Mouse (Mus musculus): ENCODE measurements around the gene Hspa1a. TPM values are rescaled to one million over a fixed set of nuclear protein-coding genes. Genes with fewer than 3 reads are reported as not detected.

The Hspa1a gene
- polyA plus RNA-seq, 1 experiment from 2014 or later: 2.0 TPM

GRCm38 (mm10) chr17:34932287-34932686 lies 39.7 kb downstream of the Hspa1a start:
- Histone ChIP-seq H3K27me3 (no peaks in the 10 kb centered on the region), H3K4me3 (replicated peaks) (peak overlapping the region; percentile 75), H3K4me2 (peak overlapping the region; percentile 97), H3K9me3 (no peaks in the 10 kb centered on the region), H3K36me3 (replicated peaks) (peaks cover 11% of the 10 kb centered on the region), H3K4me1 (peaks cover 11% of the 10 kb centered on the region), H3K9ac (peak overlapping the region; percentile 90; the same call in 1 of the 2 replicates), H3K27ac (no peak overlapping the region)
- ATAC-seq (ENCODE audit: low FRiP score): no peak
- WGBS: 92% methylated on average over 8 of the region's 8 CpGs

- no peaks in the 10 kb centered on the region for H3K9me3 ChIP-seq
- 14% methylated on average over 14 of the region's 14 CpGs for WGBS
- 0 out of 2 replicates have a peak overlapping the region, but pooled peaks have one; percentile 9 for H3K27ac ChIP-seq
- H3K27me3 ChIP-seq: no peaks in the 10 kb centered on the region
- peak overlapping the region; percentile 97 for H3K4me2 ChIP-seq
- ATAC-seq (ENCODE audit: low FRiP score): no peak; the same call in 1 of the 2 replicates
- H3K9ac ChIP-seq: peak overlapping the region; percentile 90
- H3K36me3 ChIP-seq (replicated peaks): peaks cover 11% of the 10 kb centered on the region
- H3K4me1 ChIP-seq: peaks cover 11% of the 10 kb centered on the region
- peak overlapping the region; percentile 75 for H3K4me3 ChIP-seq (replicated peaks)
These were observed 40.2 kb downstream of the Hspa1a start for GRCm38 (mm10) chr17:34931735-34932098.

GRCm38 (mm10) chr17:34931061-34931734 lies 40.8 kb downstream of the Hspa1a start, which contains the start of gene Neu1:
Gene Neu1 (plus strand): TSS chr17:34931253.
- Histone ChIP-seq H3K4me2 (peak within 1 kb of the TSS; percentile 97), H3K27me3 (no peaks in the 10 kb centered on the region), H3K4me1 (peaks cover 11% of the 10 kb centered on the region), H3K4me3 (replicated peaks) (peak within 1 kb of the TSS; percentile 75), H3K9me3 (no peaks in the 10 kb centered on the region), H3K36me3 (replicated peaks) (peaks cover 11% of the 10 kb centered on the region), H3K9ac (peak within 1 kb of the TSS; percentile 90), H3K27ac (peak within 1 kb of the TSS; percentile 9; the same call in 1 of the 2 replicates)
- under 1% methylated on average over 38 of the region's 38 CpGs for WGBS
- ATAC-seq (ENCODE audit: low FRiP score): peak; percentile 97

- no peak for ATAC-seq (ENCODE audit: low FRiP score)
- Histone ChIP-seq H3K36me3 (replicated peaks) (no peaks in the 10 kb centered on the region), H3K4me2 (no peak overlapping the region), H3K9me3 (no peaks in the 10 kb centered on the region), H3K4me1 (peaks cover 11% of the 10 kb centered on the region), H3K27ac (no peak overlapping the region), H3K27me3 (no peaks in the 10 kb centered on the region), H3K4me3 (replicated peaks) (no peak overlapping the region), H3K9ac (no peak overlapping the region)
- 83% methylated on average over 4 of the region's 4 CpGs for WGBS
These were observed 43.1 kb downstream of the Hspa1a start for GRCm38 (mm10) chr17:34928841-34929240.

GRCm38 (mm10) chr17:34927306-34928019 lies 44.5 kb downstream of the Hspa1a start:
- H3K36me3 ChIP-seq (replicated peaks): no peaks in the 10 kb centered on the region
- no peaks in the 10 kb centered on the region for H3K27me3 ChIP-seq
- H3K9ac ChIP-seq: no peak overlapping the region
- no peak for ATAC-seq (ENCODE audit: low FRiP score)
- H3K4me1 ChIP-seq: peaks cover 11% of the 10 kb centered on the region
- WGBS: 85% methylated on average over 18 of the region's 18 CpGs
- H3K9me3 ChIP-seq: no peaks in the 10 kb centered on the region
- H3K27ac ChIP-seq: no peak overlapping the region
- H3K4me2 ChIP-seq: no peak overlapping the region
- H3K4me3 ChIP-seq (replicated peaks): no peak overlapping the region

GRCm38 (mm10) chr17:34924258-34924657 lies 47.7 kb downstream of the Hspa1a start:
- Histone ChIP-seq H3K9ac (no peak overlapping the region), H3K36me3 (replicated peaks) (no peaks in the 10 kb centered on the region), H3K4me2 (no peak overlapping the region), H3K4me3 (replicated peaks) (no peak overlapping the region), H3K27me3 (no peaks in the 10 kb centered on the region), H3K4me1 (no peaks in the 10 kb centered on the region), H3K27ac (no peak overlapping the region), H3K9me3 (no peaks in the 10 kb centered on the region)
- WGBS: 62% methylated on average over 5 of the region's 5 CpGs
- no peak for ATAC-seq (ENCODE audit: low FRiP score)

- no peak for ATAC-seq (ENCODE audit: low FRiP score)
- Histone ChIP-seq H3K9me3 (no peaks in the 10 kb centered on the region), H3K4me1 (no peaks in the 10 kb centered on the region), H3K27me3 (no peaks in the 10 kb centered on the region), H3K4me3 (replicated peaks) (no peak overlapping the region), H3K4me2 (no peak overlapping the region), H3K9ac (no peak overlapping the region), H3K36me3 (replicated peaks) (no peaks in the 10 kb centered on the region), H3K27ac (no peak overlapping the region)
- WGBS: 46% methylated on average over 6 of the region's 6 CpGs
These were observed 49.0 kb downstream of the Hspa1a start for GRCm38 (mm10) chr17:34922939-34923338.

Other genes starting within 250 kb of the Hspa1a start
- gene C4b, start 228.3 kb downstream of the Hspa1a start, polyA plus RNA-seq (2016; fragmentation: Nextera tagmentation; extraction: Ambion mirVana): not detected in 2 replicates
- gene Cyp21a1, start 167.6 kb downstream of the Hspa1a start, polyA plus RNA-seq (2016; fragmentation: Nextera tagmentation; extraction: Ambion mirVana): not detected in 2 replicates
- gene Stk19, start 135.2 kb downstream of the Hspa1a start, polyA plus RNA-seq (2016; fragmentation: Nextera tagmentation; extraction: Ambion mirVana): 28.6 and 32.7 TPM in 2 replicates
- gene Dxo, start 135.1 kb downstream of the Hspa1a start, polyA plus RNA-seq (2016; fragmentation: Nextera tagmentation; extraction: Ambion mirVana): 72.9 and 77.6 TPM in 2 replicates
- 61.8 and 64.8 TPM in 2 replicates for gene Skiv2l, start 121.9 kb downstream of the Hspa1a start, polyA plus RNA-seq (2016; fragmentation: Nextera tagmentation; extraction: Ambion mirVana)
- gene Nelfe, start 121.8 kb downstream of the Hspa1a start, polyA plus RNA-seq (2016; fragmentation: Nextera tagmentation; extraction: Ambion mirVana): 124 and 133 TPM in 2 replicates
- 2.9 and 3.6 TPM in 2 replicates for gene Cfb, start 109.6 kb downstream of the Hspa1a start, polyA plus RNA-seq (2016; fragmentation: Nextera tagmentation; extraction: Ambion mirVana)
- 9.2 and 10.4 TPM in 2 replicates for gene Zbtb12, start 92.7 kb downstream of the Hspa1a start, polyA plus RNA-seq (2016; fragmentation: Nextera tagmentation; extraction: Ambion mirVana)
- gene Gm20547, start 90.1 kb downstream of the Hspa1a start, polyA plus RNA-seq (2016; fragmentation: Nextera tagmentation; extraction: Ambion mirVana): not detected in 2 replicates
- gene C2, start 73.9 kb downstream of the Hspa1a start, polyA plus RNA-seq (2016; fragmentation: Nextera tagmentation; extraction: Ambion mirVana): 1.3 and 1.6 TPM in 2 replicates
- 111 and 114 TPM in 2 replicates for gene Ehmt2, start 73.7 kb downstream of the Hspa1a start, polyA plus RNA-seq (2016; fragmentation: Nextera tagmentation; extraction: Ambion mirVana)
- not detected in 2 replicates for gene Slc44a4, start 57.7 kb downstream of the Hspa1a start, polyA plus RNA-seq (2016; fragmentation: Nextera tagmentation; extraction: Ambion mirVana)
- 16.2 and 16.9 TPM in 2 replicates for gene Neu1, start 40.9 kb downstream of the Hspa1a start, polyA plus RNA-seq (2016; fragmentation: Nextera tagmentation; extraction: Ambion mirVana)
- gene Hspa1b, start 12.9 kb downstream of the Hspa1a start, polyA plus RNA-seq (2016; fragmentation: Nextera tagmentation; extraction: Ambion mirVana): 0.11 and 0.21 TPM in 2 replicates
- gene Gm20481, start 2.2 kb downstream of the Hspa1a start, polyA plus RNA-seq (2016; fragmentation: Nextera tagmentation; extraction: Ambion mirVana): not detected in 2 replicates
- 1.2 and 1.3 TPM in 2 replicates for gene Hspa1l, start 547 bp upstream of the Hspa1a start, polyA plus RNA-seq (2016; fragmentation: Nextera tagmentation; extraction: Ambion mirVana)
- 226 and 238 TPM in 2 replicates for gene Lsm2, start 9.7 kb upstream of the Hspa1a start, polyA plus RNA-seq (2016; fragmentation: Nextera tagmentation; extraction: Ambion mirVana)
- 158 and 159 TPM in 2 replicates for gene Vars, start 28.8 kb upstream of the Hspa1a start, polyA plus RNA-seq (2016; fragmentation: Nextera tagmentation; extraction: Ambion mirVana)
- gene Vwa7, start 44.4 kb upstream of the Hspa1a start, polyA plus RNA-seq (2016; fragmentation: Nextera tagmentation; extraction: Ambion mirVana): 0.17 and 0.27 TPM in 2 replicates
- 7.4 and 7.7 TPM in 2 replicates for gene Sapcd1, start 55.9 kb upstream of the Hspa1a start, polyA plus RNA-seq (2016; fragmentation: Nextera tagmentation; extraction: Ambion mirVana)
- 5.3 and 5.6 TPM in 2 replicates for gene Msh5, start 74.6 kb upstream of the Hspa1a start, polyA plus RNA-seq (2016; fragmentation: Nextera tagmentation; extraction: Ambion mirVana)
- 152 and 155 TPM in 2 replicates for gene Clic1, start 77.8 kb upstream of the Hspa1a start, polyA plus RNA-seq (2016; fragmentation: Nextera tagmentation; extraction: Ambion mirVana)
- gene Ddah2, start 86.9 kb upstream of the Hspa1a start, polyA plus RNA-seq (2016; fragmentation: Nextera tagmentation; extraction: Ambion mirVana): 513 and 534 TPM in 2 replicates
- not detected in 2 replicates for gene Ly6g6c, start 93.2 kb upstream of the Hspa1a start, polyA plus RNA-seq (2016; fragmentation: Nextera tagmentation; extraction: Ambion mirVana)
- gene Mpig6b, start 94.0 kb upstream of the Hspa1a start, polyA plus RNA-seq (2016; fragmentation: Nextera tagmentation; extraction: Ambion mirVana): 0.40 and 0.54 TPM in 2 replicates
- 0.28 and 0.50 TPM in 2 replicates for gene Ly6g6e, start 104.7 kb upstream of the Hspa1a start, polyA plus RNA-seq (2016; fragmentation: Nextera tagmentation; extraction: Ambion mirVana)
- gene Ly6g6d, start 105.9 kb upstream of the Hspa1a start, polyA plus RNA-seq (2016; fragmentation: Nextera tagmentation; extraction: Ambion mirVana): 0.29 and 1.6 TPM in 2 replicates
- 0.17 and 0.18 TPM in 2 replicates for gene Ly6g6f, start 113.5 kb upstream of the Hspa1a start, polyA plus RNA-seq (2016; fragmentation: Nextera tagmentation; extraction: Ambion mirVana)
- 59.2 and 70.7 TPM in 2 replicates for gene Abhd16a, start 117.1 kb upstream of the Hspa1a start, polyA plus RNA-seq (2016; fragmentation: Nextera tagmentation; extraction: Ambion mirVana)
- not detected in 2 replicates for gene Ly6g5c, start 136.1 kb upstream of the Hspa1a start, polyA plus RNA-seq (2016; fragmentation: Nextera tagmentation; extraction: Ambion mirVana)
- 0.96 and 1.5 TPM in 2 replicates for gene Ly6g5b, start 143.3 kb upstream of the Hspa1a start, polyA plus RNA-seq (2016; fragmentation: Nextera tagmentation; extraction: Ambion mirVana)
- gene Gpank1, start 149.3 kb upstream of the Hspa1a start, polyA plus RNA-seq (2016; fragmentation: Nextera tagmentation; extraction: Ambion mirVana): 27.4 and 28.1 TPM in 2 replicates
- gene Csnk2b, start 149.9 kb upstream of the Hspa1a start, polyA plus RNA-seq (2016; fragmentation: Nextera tagmentation; extraction: Ambion mirVana): 283 and 284 TPM in 2 replicates
- gene D17H6S53E, start 154.2 kb upstream of the Hspa1a start, polyA plus RNA-seq (2016; fragmentation: Nextera tagmentation; extraction: Ambion mirVana): 5.3 and 7.2 TPM in 2 replicates
- 0.46 and 0.63 TPM in 2 replicates for gene Apom, start 159.9 kb upstream of the Hspa1a start, polyA plus RNA-seq (2016; fragmentation: Nextera tagmentation; extraction: Ambion mirVana)
- 88.9 and 97.8 TPM in 2 replicates for gene Bag6, start 163.0 kb upstream of the Hspa1a start, polyA plus RNA-seq (2016; fragmentation: Nextera tagmentation; extraction: Ambion mirVana)
- gene Prrc2a, start 192.7 kb upstream of the Hspa1a start, polyA plus RNA-seq (2016; fragmentation: Nextera tagmentation; extraction: Ambion mirVana): 221 and 231 TPM in 2 replicates
- gene Aif1, start 203.9 kb upstream of the Hspa1a start, polyA plus RNA-seq (2016; fragmentation: Nextera tagmentation; extraction: Ambion mirVana): 4.3 and 4.9 TPM in 2 replicates
- 4.0 and 4.8 TPM in 2 replicates for gene Lst1, start 216.3 kb upstream of the Hspa1a start, polyA plus RNA-seq (2016; fragmentation: Nextera tagmentation; extraction: Ambion mirVana)
- not detected in 2 replicates for gene Ltb, start 222.3 kb upstream of the Hspa1a start, polyA plus RNA-seq (2016; fragmentation: Nextera tagmentation; extraction: Ambion mirVana)
- not detected in 2 replicates for gene Tnf, start 229.9 kb upstream of the Hspa1a start, polyA plus RNA-seq (2016; fragmentation: Nextera tagmentation; extraction: Ambion mirVana)
- not detected in 2 replicates for gene Lta, start 233.2 kb upstream of the Hspa1a start, polyA plus RNA-seq (2016; fragmentation: Nextera tagmentation; extraction: Ambion mirVana)
- gene Gm16181, start 248.7 kb upstream of the Hspa1a start, polyA plus RNA-seq (2016; fragmentation: Nextera tagmentation; extraction: Ambion mirVana): 0.41 TPM in 2 replicates